Mouse (Mus musculus): ENCODE measurements around the gene Lmf1. TPM values are rescaled to one million over a fixed set of nuclear protein-coding genes. Genes with fewer than 3 reads are reported as not detected.

Gene Lmf1
- total RNA-seq, 2 experiments from 2014 or later = 20.4 to 23.7 TPM

DNA sequence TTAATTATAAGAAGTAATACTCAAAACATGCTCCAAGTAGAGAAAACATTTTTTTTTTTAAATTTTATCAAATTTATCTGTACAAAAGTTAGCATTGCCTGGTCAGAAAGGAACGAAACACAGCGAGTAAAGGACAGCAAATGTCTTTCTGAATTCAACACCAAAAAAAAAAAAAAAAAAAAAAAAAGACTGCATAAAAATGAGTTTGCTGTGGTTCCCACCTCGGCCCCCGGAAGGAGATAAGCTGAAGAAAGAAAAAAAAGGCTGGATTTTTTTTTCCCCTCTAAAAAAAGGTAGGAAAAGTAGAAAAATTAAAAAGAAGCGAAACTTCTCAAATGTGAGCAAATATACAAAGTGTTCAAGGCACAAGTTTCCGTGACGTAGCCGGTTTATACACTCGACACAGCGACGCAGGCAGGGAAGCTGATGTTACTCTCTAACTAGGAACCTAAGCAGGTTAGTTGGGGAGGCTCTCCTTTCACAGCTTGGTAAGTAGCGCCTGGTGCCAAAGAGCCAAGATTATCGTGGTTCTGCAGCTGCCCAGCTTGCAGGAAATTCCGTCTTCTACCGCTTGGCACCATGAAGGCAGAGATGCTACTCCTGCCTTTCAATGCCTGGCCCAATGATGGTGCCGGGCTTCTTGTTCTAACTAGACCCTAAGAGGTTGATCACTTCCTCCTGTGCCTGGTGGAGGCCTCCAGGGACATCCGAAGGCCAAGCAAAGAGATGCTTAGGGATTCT lies 12.9 kb upstream of the Lmf1 start:
- DNase-seq (ENCODE audit: low spot score in 2 of 2) = peak; percentile 34 to 41
- intact Hi-C loops (cut with DNase I) = loop anchor here (5.0 kb wide), 2 partner anchors 94 to 236 kb away; no protein-coding TSS in a partner anchor

DNA sequence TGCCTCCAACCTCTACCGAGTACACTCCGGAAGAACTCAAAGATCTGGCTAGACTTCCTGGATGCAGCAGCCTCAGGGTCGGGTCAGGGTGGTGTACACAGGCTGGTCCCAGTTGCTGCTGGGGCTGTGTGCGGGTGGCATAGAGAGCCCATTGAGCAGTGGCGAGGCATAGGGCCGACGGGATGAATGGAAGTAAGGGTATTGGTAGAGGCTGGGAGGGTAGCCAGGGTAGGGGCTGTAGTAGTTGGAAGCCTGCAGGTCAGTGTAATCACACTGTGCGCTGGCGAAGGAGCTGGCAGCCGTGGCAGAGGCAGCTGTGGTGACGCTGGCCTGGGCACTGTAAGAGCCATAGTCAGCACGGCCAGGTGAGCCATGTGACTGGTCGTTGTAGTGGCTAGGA lies 11.6 kb upstream of the Lmf1 start:
- intact Hi-C loops (cut with DNase I) = loop anchor here (1.0 to 5.0 kb wide), 3 partner anchors 95 to 235 kb away; no protein-coding TSS in a partner anchor
- peak; percentile 30 to 37 for DNase-seq (ENCODE audit: low spot score in 2 of 2)

DNA sequence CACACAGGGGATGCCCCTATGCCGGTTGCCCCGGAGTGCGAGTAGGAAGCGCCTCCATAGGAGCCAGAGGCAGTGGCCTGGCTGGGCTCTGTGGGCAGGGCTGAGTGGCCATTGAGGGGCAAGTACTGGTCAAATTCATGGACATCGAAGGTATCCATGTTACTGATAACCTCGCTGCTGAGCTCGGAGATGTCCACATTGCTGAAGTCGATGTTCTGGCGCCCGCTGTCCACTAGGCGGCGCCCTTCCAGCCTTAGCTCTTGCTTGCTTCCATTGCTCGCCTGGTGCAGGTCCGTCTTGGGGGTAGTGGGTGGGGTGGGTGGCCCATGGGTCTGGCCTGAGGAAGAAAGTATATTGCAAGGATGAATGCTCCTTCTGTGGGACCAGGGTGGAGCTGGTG lies 11.1 kb upstream of the Lmf1 start:
- intact Hi-C loops (cut with DNase I) = loop anchor here (1.0 to 5.0 kb wide), 4 partner anchors 59 to 235 kb away; no protein-coding TSS in a partner anchor
- peak; percentile 84 to 85 for DNase-seq (ENCODE audit: low spot score in 2 of 2)

DNA sequence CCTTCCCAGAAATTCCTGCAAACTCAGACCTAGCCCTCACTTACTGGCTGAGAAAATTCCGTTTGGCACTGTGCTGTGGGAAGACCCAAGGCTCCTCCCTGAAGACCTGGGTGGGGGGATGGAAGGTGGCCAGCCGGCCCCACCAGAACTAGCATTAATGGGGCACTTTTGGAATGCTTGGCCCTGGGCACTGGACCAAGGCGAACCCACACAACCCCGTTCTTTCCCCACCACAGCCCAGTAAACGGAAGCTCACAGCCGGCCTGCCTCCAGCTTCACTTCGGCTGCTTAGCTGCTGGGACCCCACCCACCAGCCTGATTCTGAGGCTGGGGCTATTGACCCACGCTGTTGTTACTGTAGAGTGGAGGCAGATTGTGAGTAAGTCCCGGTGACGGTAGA lies 10.7 kb upstream of the Lmf1 start:
- DNase-seq (ENCODE audit: low spot score in 2 of 2) = peak; percentile 56 to 70
- intact Hi-C loops (cut with DNase I) = loop anchor here (2.0 to 5.0 kb wide), 3 partner anchors 59 to 234 kb away; no protein-coding TSS in a partner anchor

DNA sequence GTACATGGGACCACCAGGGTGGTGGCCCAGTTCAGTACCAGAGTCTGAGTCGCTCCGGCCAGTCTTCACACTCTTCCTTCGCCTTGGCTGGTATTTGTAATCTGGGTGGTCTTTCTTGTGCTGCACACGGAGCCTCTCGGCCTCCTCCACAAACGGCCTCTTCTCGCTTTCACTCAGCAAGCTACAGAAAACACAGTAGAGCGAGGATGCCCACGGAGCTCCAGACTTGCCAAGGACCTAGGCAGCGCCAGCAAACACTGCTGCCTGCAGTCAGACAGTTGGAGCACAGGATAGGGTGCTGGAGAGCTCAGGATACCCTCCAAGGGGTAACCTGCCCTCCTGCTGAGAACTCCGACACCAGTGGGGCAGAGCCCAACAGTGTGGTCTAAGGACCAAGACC lies 10.0 kb upstream of the Lmf1 start:
- DNase-seq (ENCODE audit: low spot score in 2 of 2) = peak; percentile 37 to 67
- intact Hi-C loops (cut with DNase I) = loop anchor here (2.0 to 5.0 kb wide), 3 partner anchors 60 to 233 kb away; no protein-coding TSS in a partner anchor

DNA sequence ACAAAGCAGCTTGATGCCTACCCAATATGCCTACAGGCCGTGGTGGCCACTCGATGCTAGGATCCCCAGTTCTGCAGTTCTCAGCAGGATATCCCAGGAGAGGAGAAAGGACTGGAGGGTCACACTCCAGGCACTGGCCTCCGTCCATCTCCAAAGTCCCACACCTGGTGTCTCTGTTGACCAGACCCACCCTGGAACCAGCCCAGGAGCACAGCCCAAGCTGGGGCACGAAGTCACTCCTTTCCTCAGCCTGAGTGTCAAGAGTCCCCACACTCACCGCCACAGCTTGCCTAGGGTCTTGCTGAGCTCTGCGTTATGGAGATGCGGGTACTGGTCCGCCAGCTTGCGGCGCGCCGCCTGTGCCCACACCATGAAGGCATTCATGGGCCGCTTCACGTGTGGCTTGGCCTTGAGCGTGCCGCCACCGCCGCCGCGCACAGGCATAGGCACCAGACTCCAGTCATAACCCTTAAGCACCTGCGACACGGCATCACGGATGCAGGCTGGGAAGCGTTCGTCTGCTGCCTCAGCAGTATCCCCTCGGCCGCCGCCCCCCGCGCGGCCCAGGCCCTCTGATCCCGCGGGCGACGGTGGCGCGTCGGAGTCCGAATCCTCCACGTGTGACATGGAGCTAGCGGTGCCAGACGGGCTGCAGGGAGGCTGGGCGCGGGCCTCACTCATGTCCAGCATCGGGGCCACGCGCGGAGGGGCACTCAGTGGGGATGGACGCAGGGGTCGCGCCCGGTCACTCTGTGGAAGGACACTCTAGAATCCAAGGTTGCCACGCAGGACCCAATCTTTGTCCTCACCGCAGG lies 8.8 kb upstream of the Lmf1 start:
- peak in 1 of 2 experiments; percentile 46 for DNase-seq (ENCODE audit: low spot score in 2 of 2)
- intact Hi-C loops (cut with DNase I) = loop anchor here (2.0 to 5.0 kb wide), 4 partner anchors 53 to 232 kb away; no protein-coding TSS in a partner anchor

DNA sequence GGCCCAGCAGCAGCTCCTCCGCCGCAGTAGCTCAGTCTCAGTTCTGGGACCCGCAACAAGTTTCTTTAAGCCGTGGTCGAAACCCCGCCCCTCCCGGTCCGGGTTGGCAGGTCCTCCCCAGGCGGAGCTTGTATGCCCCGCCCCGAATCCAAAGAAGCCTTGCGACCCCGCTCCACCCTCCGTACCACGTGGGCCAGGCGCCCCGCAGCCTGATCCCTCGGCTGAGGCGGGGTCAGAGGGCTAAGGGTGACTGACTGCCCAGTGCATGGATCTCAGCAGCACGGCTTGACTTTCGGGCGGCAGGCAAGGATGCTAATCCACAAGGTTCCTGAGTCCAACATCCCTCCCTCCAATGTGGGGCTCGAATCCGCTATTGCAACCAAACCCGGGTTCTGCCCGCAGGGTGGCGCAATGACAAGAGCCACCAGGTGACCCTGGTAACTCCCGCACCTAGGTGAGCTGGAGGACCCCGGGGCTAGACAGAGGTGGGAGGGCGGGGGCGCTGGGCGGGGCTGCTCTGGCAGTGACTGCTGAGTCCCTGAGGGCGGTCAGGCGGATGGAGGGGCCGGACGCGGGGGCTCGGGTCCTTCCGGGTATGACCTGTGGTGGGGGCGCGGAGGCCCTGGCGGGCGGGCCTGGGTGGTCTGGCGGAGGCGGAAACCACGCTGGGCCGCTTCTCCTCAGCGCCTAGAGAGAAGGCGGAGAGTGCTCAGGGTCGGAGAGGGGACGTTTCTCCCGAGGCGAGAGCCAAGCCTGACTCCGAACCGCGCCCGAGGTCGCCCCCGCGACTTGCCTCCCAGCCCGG lies 8.0 kb upstream of the Lmf1 start, which contains the start of gene Sox8:
Gene Sox8 (minus strand): TSS at position 39 of the 805 bp plus-strand sequence.
- peak; percentile 93 to 94 for DNase-seq (ENCODE audit: low spot score in 2 of 2)
- intact Hi-C loops (cut with DNase I) = loop anchor here (2.0 kb wide), 1 partner anchor 52 kb away; no protein-coding TSS in a partner anchor

DNA sequence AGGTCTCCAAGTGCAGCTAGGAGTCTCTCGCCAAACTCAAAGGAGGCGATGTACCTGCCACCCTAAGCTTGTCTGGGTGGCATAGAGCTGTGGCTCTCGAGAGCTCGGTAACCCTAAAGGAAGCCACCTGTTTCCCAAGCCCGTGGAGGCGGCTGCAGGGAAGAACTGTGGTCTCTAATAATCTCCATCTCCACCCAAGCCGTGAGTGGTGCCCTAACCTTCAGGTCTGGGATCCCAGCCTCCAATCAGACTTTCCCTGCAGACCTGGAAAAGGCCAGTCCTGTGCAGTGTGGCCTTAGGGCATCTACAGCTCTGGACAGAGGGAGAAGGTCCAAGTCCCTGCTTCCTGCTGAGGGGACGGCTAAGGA lies 7.4 kb upstream of the Lmf1 start:
- intact Hi-C loops (cut with DNase I) = loop anchor here (2.0 kb wide), 1 partner anchor 51 kb away; no protein-coding TSS in a partner anchor
- no peak for DNase-seq (ENCODE audit: low spot score in 2 of 2)

DNA sequence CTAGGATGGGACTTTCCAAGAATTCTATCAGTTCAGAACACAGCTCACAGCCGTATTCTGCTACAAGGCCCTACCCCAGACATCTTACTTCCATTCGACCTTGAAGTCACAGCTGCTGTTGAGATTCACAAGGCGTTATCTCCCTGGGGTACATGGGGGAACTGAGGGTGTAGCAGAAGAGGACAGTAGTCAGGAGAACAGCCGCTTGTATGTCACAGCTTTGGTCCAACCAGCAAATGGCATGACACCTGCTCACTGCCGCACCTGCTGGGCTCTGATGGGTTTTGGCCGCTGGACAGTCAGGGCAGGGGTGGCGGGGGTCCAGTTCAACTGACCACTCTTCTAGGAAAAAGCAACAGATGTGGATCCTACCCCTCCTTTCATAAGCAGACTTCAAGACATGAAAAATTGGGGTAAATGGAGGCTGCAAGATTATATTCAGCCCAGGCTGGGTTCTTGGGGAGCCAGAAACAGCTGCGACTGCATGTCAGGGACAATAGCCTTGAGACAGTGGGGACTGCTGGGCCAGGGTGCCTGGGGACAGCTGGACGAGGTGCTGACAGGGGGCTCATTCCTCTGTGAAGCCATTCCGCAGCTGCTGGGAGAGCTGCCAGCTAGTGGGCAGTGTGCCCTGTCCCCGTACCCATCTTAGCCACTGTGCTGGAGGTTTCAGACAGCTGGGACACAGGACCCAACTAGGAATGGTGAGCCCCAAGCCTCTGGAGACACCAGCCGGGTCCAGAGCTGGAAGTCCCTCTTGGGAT lies 3.5 kb upstream of the Lmf1 start:
- peak; percentile 35 to 37 for DNase-seq (ENCODE audit: low spot score in 2 of 2)
- intact Hi-C loops (cut with DNase I) = no loop called here

DNA sequence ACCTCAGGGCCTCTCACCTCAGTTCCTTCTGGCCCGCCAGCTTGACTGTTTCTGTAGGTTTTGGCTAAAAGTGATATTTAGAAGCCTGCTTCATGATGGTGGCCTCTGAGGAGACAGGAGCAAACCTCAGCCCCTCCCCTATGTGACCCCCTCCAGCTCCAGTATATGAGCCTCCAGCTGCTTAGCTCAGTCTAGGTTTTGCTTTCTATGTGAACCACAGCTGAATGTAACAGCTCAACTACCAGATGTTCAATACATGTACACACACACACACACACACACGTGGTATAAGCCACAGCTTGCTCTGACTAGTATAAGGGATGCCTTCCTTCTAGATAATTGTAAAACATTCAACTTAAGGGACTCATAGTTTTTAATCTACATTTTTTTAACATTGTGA lies 2.9 kb upstream of the Lmf1 start:
- no peak for DNase-seq (ENCODE audit: low spot score in 2 of 2)
- intact Hi-C loops (cut with DNase I) = no loop called here

DNA sequence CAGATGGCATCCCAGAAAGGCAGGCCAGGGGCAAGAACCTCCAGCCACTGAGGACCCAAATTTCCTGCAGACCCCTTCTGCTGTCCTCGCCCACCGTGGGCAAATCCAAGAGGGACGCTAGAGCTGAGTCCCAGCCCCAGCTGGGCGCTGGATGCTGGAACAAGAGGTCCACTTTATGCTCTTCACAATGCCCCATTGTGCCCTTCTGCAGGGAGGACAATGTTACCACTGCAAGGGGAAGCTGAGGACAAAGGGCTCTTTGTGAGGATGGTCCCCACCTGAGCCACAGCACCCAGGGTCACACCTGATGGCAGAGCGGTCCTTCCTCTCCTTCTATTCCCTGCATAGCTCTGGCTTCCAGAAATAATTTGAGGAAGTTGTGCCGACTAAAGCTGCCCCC lies 1.6 kb upstream of the Lmf1 start:
- intact Hi-C loops (cut with DNase I) = no loop called here
- no peak for DNase-seq (ENCODE audit: low spot score in 2 of 2)

DNA sequence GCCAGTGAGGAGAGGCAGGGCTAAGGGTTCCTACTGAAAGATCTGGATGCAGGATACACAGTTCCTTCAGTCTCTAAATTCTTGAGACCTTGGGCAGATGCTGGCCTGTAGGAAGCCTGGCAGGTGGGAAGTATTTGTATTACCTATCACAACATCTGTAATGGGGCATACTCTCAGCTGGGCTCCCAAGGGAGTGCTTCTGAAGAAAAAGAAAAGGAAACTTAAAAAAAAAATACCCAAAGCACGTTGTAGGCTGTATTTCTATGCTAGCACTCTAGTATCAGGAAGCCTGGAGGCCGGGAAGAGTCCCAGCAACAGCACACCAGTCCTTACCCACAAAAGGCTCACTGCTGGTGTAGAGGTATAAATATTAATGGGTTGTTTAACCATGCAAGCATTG lies 1.2 kb upstream of the Lmf1 start:
- intact Hi-C loops (cut with DNase I) = no loop called here
- no peak for DNase-seq (ENCODE audit: low spot score in 2 of 2)

DNA sequence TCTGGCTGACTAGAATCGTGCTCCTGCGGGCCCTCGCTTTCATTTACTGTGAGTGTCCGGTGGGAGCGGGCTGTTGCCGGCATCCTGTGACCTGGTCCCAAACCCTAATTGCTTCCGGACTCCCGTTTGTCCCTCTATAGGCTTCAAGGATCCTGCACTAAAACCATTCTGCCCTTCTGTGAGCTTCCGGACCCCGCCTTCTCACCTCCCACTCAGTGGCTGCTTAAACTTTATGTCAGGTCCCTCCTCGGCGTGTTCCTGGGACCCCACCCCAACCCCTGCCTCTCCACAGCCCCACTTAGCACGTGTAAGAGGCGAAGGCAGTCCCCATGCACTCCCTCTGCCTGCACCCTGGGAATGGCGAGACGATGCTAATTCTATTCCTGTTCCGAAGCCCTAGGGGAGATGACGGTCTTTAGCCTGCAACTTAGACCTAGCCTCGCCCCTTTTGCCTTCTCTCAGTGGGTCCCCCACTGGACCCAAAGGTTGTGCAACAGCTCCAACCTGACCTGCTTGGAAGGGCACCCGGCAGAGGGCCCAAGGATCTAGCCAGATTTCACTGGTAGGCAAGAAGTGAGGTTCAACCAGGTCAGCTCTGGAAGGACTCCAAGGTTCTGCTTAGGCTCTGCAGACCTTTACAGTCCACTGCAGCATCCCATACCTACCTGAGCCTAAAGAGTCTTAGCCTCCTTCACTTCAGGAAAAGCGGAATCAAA lies 605 bp downstream of the Lmf1 start:
- no peak for DNase-seq (ENCODE audit: low spot score in 2 of 2)
- intact Hi-C loops (cut with DNase I) = no loop called here

DNA sequence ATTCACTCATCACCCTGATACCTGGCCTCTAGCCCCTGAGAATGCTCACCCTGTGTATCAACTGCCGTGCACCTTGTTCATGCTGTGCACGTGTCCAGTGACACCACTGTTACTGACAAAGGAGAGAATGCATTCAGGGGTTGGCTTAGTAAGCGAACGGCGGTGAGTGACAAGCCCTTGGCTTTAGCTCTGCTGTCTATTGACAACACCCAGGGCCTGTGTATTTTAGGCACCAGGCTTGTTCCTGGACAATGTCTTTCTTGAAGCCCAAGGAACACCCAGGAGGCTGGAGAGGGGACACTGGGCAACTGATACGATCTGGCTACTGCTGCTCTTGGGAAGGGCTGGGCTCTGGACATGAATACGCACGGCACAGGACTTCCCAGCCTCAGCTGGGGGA lies 3.2 kb downstream of the Lmf1 start:
- DNase-seq (ENCODE audit: low spot score in 2 of 2) = no peak
- intact Hi-C loops (cut with DNase I) = no loop called here

DNA sequence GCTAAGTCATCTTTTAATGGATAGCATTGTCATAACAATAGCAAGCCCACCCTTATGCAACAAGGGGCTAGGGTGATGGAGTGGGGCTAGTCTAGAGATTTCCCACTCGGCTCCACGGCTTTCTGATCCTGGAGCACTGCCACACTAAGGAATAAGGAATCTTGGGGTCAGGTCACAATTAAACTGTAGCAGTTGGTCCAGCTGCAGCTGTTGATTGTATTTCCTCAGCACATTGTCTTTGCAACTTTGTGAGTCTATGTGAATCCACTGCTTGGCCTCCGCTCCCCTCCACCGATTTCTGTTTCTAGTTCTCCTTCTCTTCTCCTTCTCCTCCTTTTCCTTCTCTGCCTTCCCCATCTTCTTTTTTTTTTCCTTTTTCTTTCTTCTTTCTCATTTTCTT lies 4.2 kb downstream of the Lmf1 start:
- intact Hi-C loops (cut with DNase I) = no loop called here

DNA sequence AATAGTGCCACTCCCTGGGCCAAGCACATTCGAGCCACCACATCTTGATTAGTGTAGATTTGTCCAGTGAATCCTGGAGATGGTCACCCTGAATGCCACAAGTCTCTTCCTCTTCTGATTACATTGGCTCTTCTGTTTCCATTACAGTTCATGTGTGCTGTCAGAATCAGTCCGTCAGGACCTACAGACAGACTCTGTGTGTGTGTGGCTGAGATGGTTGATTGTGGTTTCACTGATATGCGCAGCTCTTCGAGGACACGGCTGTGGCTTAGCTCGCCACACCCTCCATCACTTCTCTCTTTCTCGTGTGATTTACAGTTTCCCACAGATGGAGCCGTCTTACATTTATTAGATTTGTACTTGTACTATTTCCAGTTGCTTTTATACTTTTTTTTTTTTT lies 5.0 kb downstream of the Lmf1 start:
- intact Hi-C loops (cut with DNase I) = no loop called here
- DNase-seq (ENCODE audit: low spot score in 2 of 2) = no peak

More for the DNA sequence above, 4.2 kb downstream of the Lmf1 start:
- no peak for DNase-seq (ENCODE audit: low spot score in 2 of 2)

DNA sequence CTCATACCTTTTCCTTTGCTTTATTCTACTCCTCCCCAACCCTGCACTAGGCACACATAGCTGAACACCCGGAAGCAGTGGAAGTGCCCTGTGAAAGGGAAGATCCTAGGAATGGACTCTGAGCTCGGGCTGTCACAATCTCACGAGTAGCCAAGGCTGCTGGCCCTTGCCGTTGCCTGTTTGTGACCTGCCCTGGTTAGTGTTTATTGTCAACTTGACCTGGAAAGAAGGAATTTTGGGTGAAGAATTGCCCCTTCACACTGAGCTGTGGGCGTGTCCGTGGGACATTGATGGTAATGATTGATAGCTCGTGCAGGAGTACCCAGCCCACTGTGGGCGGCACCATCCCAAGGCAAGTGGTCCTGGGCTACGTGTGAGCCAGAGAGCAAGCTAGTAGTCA lies 5.8 kb downstream of the Lmf1 start:
- intact Hi-C loops (cut with DNase I) = no loop called here
- no peak for DNase-seq (ENCODE audit: low spot score in 2 of 2)

DNA sequence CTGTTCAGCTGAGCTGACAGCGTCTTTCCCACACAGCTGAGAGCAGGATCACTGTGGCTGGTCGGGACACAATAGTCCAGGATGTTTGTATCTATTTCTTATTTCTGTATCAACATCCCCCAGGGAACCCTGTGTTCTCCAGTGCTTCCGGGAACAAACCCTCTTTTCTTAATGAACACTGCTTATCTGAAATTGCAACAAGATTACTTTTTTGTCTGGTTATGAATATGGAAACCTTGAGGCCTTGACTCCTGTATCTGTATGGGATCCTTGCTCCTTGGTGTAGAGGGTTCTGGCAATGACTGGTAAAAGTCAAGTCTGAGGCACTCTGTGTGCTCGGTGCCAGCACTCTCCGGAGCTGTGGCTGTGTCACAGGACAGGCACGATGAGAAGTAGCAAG lies 11.2 kb downstream of the Lmf1 start:
- intact Hi-C loops (cut with DNase I) = no loop called here

More for the DNA sequence above, 11.2 kb downstream of the Lmf1 start:
- DNase-seq (ENCODE audit: low spot score in 2 of 2) = no peak

Data from left cerebral cortex, postnatal 25 days (tissue).